ENCODE assay signal across 12 mouse cellular contexts in the genomic region with DNA sequence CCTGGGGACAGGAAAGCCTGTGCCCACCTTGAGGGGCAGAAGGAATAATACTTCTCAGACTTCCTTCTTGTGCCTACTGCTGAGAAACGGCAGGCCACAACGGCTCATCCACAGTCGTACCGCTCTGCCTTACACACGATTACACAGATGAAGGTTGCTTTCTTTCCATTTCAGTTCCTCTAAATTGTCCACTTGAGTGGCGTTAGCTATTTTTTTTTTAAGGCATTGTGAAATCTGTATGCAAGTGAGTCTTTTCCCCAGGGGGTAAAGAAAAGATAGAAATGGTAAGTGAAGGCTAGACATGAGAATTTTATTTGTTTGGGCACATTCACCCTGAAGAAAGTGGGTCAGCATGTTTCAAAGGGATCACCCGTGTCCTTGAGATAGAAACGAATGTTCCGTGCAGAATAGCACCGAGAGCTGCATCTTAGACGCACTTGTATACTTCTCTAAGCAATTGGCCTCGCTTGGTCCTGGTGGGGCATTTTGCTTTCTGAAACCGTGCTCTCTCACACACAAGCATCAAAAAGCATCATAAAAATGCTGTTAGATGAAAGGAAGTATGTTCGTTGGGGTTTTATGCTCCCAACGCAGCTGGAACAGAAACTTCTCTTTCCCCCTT. TPM values are rescaled to one million over a fixed set of nuclear protein-coding genes. Genes with fewer than 3 reads are reported as not detected.
DNase-seq lines count a peak whose midpoint lies in the region; ATAC-seq lines count a peak whose summit lies in the region.
"Had no signal": no experiment of that assay in that cellular context is flagged by ENCODE, and none has a peak within 500 bp of the region (broad histone marks: within the 10 kb centered on the region; RNA-seq: fewer than 3 reads in every experiment).

No protein-coding gene starts in this region.

- H3K4me2 ChIP-seq in liver, embryonic 15.5 days: no peak overlapping the region
- H3K4me2 ChIP-seq in embryonic facial prominence, embryonic 14.5 days (ENCODE audit: low read depth, low read length): no peak overlapping the region
- peak overlapping the region; percentile 11; the same call in 1 of the 2 replicates for H3K4me2 ChIP-seq in hindbrain, embryonic 15.5 days
- H3K4me2 ChIP-seq in neural tube, embryonic 13.5 days: peak overlapping the region; percentile 40

- DNase-seq in liver: no peak
- DNase-seq in embryonic facial prominence, embryonic 14.5 days (ENCODE audit: low spot score): no peak
- DNase-seq in MN1 (ENCODE audit: low spot score): no peak
- no peak for DNase-seq in thymus, postnatal 4 days
- no peak for DNase-seq in frontal cortex, postnatal 10 days (ENCODE audit: low spot score in 2 of 2)
- DNase-seq: cerebellum, adult 18-20 months; heart, postnatal 14 days had no signal

- no peaks in the 10 kb centered on the region for H3K9me3 ChIP-seq in liver, embryonic 15.5 days (replicated peaks)
- H3K9me3 ChIP-seq in embryonic facial prominence, embryonic 14.5 days (ENCODE audit: control insufficient read depth, low read length): no peaks in the 10 kb centered on the region
- no peaks in the 10 kb centered on the region for H3K9me3 ChIP-seq in hindbrain, embryonic 15.5 days
- no peaks in the 10 kb centered on the region for H3K9me3 ChIP-seq in neural tube, embryonic 13.5 days

- 56% methylated on average over 15 of the region's 15 CpGs for WGBS in liver, embryonic 15.5 days (ENCODE audit: insufficient replicate concordance)
- 56% methylated on average over 15 of the region's 15 CpGs for WGBS in embryonic facial prominence, embryonic 14.5 days
- 21% methylated on average over 15 of the region's 15 CpGs for WGBS in hindbrain, embryonic 15.5 days
- 14% methylated on average over 15 of the region's 15 CpGs for WGBS in neural tube, embryonic 13.5 days

- ATAC-seq in liver, embryonic 15.5 days (ENCODE audit: insufficient read depth): no peak
- ATAC-seq in embryonic facial prominence, embryonic 14.5 days (ENCODE audit: low read depth): no peak
- ATAC-seq in hindbrain, embryonic 15.5 days (ENCODE audit: low FRiP score, low read depth): no peak
- ATAC-seq in neural tube, embryonic 13.5 days (ENCODE audit: low read depth): peak; percentile 55; the same call in 1 of the 2 replicates

- H3K9ac ChIP-seq in liver, embryonic 15.5 days: no peak overlapping the region
- H3K9ac ChIP-seq in embryonic facial prominence, embryonic 14.5 days (ENCODE audit: low read depth, low read length): no peak overlapping the region
- no peak overlapping the region for H3K9ac ChIP-seq in hindbrain, embryonic 15.5 days
- H3K9ac ChIP-seq in neural tube, embryonic 13.5 days: peak overlapping the region; percentile 43

- no peaks in the 10 kb centered on the region for H3K36me3 ChIP-seq in liver, embryonic 15.5 days (replicated peaks)
- H3K36me3 ChIP-seq in embryonic facial prominence, embryonic 14.5 days (ENCODE audit: control insufficient read depth, insufficient read depth, low read length): no peaks in the 10 kb centered on the region
- H3K36me3 ChIP-seq in hindbrain, embryonic 15.5 days: no peaks in the 10 kb centered on the region
- no peaks in the 10 kb centered on the region for H3K36me3 ChIP-seq in neural tube, embryonic 13.5 days

- H3K27me3 ChIP-seq in liver, embryonic 15.5 days: peaks cover 24% of the 10 kb centered on the region
- H3K27me3 ChIP-seq in embryonic facial prominence, embryonic 14.5 days (replicated peaks; ENCODE audit: control insufficient read depth, insufficient read depth, low read length): no peaks in the 10 kb centered on the region
- no peaks in the 10 kb centered on the region for H3K27me3 ChIP-seq in hindbrain, embryonic 15.5 days
- no peaks in the 10 kb centered on the region for H3K27me3 ChIP-seq in neural tube, embryonic 13.5 days

- H3K27ac ChIP-seq in liver, embryonic 15.5 days (replicated peaks): 0 out of 2 replicates have a peak overlapping the region, but pooled peaks have one; percentile 20
- H3K27ac ChIP-seq in embryonic facial prominence, embryonic 14.5 days (replicated peaks; ENCODE audit: low read depth, low read length): peak overlapping the region; percentile 56
- peak overlapping the region; percentile 65 for H3K27ac ChIP-seq in hindbrain, embryonic 15.5 days (replicated peaks)
- H3K27ac ChIP-seq in neural tube, embryonic 13.5 days (replicated peaks): peak overlapping the region; percentile 88
- H3K27ac ChIP-seq: macrophage had no signal

- no peak overlapping the region for H3K4me3 ChIP-seq in liver, embryonic 15.5 days (replicated peaks)
- H3K4me3 ChIP-seq in embryonic facial prominence, embryonic 14.5 days (ENCODE audit: low read depth, low read length): no peak overlapping the region
- H3K4me3 ChIP-seq in hindbrain, embryonic 15.5 days: no peak overlapping the region
- no peak overlapping the region for H3K4me3 ChIP-seq in neural tube, embryonic 13.5 days

- H3K4me1 ChIP-seq in liver, embryonic 15.5 days (replicated peaks): 0 out of 2 replicates have a peak, but pooled peaks cover 8% of the 10 kb centered on the region
- H3K4me1 ChIP-seq in embryonic facial prominence, embryonic 14.5 days (ENCODE audit: control insufficient read depth, insufficient read depth, low read length): peaks cover 37% of the 10 kb centered on the region
- peaks cover 40% of the 10 kb centered on the region for H3K4me1 ChIP-seq in hindbrain, embryonic 15.5 days (replicated peaks)
- H3K4me1 ChIP-seq in neural tube, embryonic 13.5 days (replicated peaks): peaks cover 40% of the 10 kb centered on the region

RNA-seq across cellular contexts. Expression of a gene that starts 46.3 kb away (rescaled TPM):
- not detected in 2 replicates for polyA plus RNA-seq in liver, embryonic 15.5 days (2015; fragmentation: Nextera tagmentation; extraction: Ambion mirVana)
- not detected in 2 replicates for polyA plus RNA-seq in embryonic facial prominence, embryonic 14.5 days (2014; fragmentation: Nextera tagmentation; extraction: Ambion mirVana)
- not detected in 2 replicates for polyA plus RNA-seq in hindbrain, embryonic 15.5 days (2015; fragmentation: Nextera tagmentation; extraction: Ambion mirVana)
- polyA plus RNA-seq in neural tube, embryonic 13.5 days (2015; fragmentation: Nextera tagmentation; extraction: Ambion mirVana): not detected in 2 replicates
- polyA plus RNA-seq: kidney, embryonic 16.5 days; macrophage had no signal

Comparison
In these comparisons a context has a peak if more than half of its experiments do, and no peak if none do; other contexts are left out.
1. H3K27ac ChIP-seq: peak in every context shown above with its lines; median percentile 88 in neural tube, embryonic 13.5 days; 65 in hindbrain, embryonic 15.5 days; 56 in embryonic facial prominence, embryonic 14.5 days; 20 in liver, embryonic 15.5 days.
2. H3K4me2 ChIP-seq: peak in hindbrain, embryonic 15.5 days (single experiment) and neural tube, embryonic 13.5 days (single experiment); none in liver, embryonic 15.5 days (single experiment) and embryonic facial prominence, embryonic 14.5 days (single experiment).